Mouse (Mus musculus) limb, embryonic 15.5 days (tissue): ENCODE measurements at regions not wholly inside any gene's neighbourhood (a gene's known extent, or its start where the extent isn't known, plus 50 kb on each side); places are given as distances from the start of the nearest gene placed in this dataset.
A peak's percentile ranks its signal among the peaks of the same experiment; 100 is the strongest.

ENCODE experiments used
- ATAC-seq: fragments of 200-750 bp; cut with Nextera tagmentation; 2 replicates; pipeline ENCODE4 v1.8.0; 2017; ENCODE audit warnings: low read depth, moderate TSS enrichment; ENCODE audit not compliant: insufficient number of reproducible peaks, low FRiP score, low TSS enrichment
- H3K27ac ChIP-seq: fragments of 300-500 bp; sonication (generic); 2 replicates; pipeline ENCODE4 v1.5.1; 2015; ENCODE audit warnings: moderate library complexity, mild to moderate bottlenecking, inconsistent platforms
- H3K27me3 ChIP-seq: fragments of 300-500 bp; sonication (generic); 2 replicates; pipeline ENCODE4 v1.6.1; 2015; ENCODE audit warnings: inconsistent platforms
- H3K36me3 ChIP-seq: fragments of 300-500 bp; sonication (generic); 2 replicates; pipeline ENCODE4 v1.6.1; 2015; ENCODE audit warnings: inconsistent platforms
- H3K4me1 ChIP-seq: fragments of 300-500 bp; sonication (generic); 2 replicates; pipeline ENCODE4 v1.6.1; 2015; ENCODE audit warnings: inconsistent platforms
- H3K4me2 ChIP-seq: fragments of 300-500 bp; sonication (generic); 2 replicates; pipeline ENCODE4 v1.6.1; 2015; ENCODE audit warnings: mild to moderate bottlenecking, inconsistent platforms
- H3K4me3 ChIP-seq: fragments of 300-500 bp; sonication (generic); 2 replicates; pipeline ENCODE4 v1.5.1; 2015; ENCODE audit warnings: mild to moderate bottlenecking, inconsistent platforms
- H3K9ac ChIP-seq: fragments of 300-500 bp; sonication (generic); 2 replicates; pipeline ENCODE4 v1.6.1; 2015; ENCODE audit warnings: inconsistent platforms
- H3K9me3 ChIP-seq: fragments of 300-500 bp; sonication (generic); 2 replicates; pipeline ENCODE4 v1.6.1; 2016; ENCODE audit warnings: inconsistent platforms
- WGBS: fragments of 180-500 bp; shearing (Covaris S2); methylation state at CpG from one replicate; pipeline ENCODE4 v1.1.7; 2015; 5-methylcytosine and 5-hydroxymethylcytosine counted together

GRCm38 (mm10) chr10:44861671-44862359 is 205.2 kb upstream of the Prep start:
- Histone ChIP-seq H3K9me3 (no peaks in the 10 kb centered on the region), H3K27me3 (no peaks in the 10 kb centered on the region), H3K4me3 (no peak overlapping the region), H3K9ac (no peak overlapping the region), H3K27ac (0 out of 2 replicates have a peak overlapping the region, but pooled peaks have one; percentile 39), H3K4me2 (no peak overlapping the region), H3K36me3 (no peaks in the 10 kb centered on the region), H3K4me1 (peaks cover 8% of the 10 kb centered on the region)
- no peak for ATAC-seq
- 40% methylated on average over 10 of the region's 10 CpGs for WGBS

- Histone ChIP-seq H3K4me1 (peaks cover 4% of the 10 kb centered on the region), H3K4me3 (no peak overlapping the region), H3K27me3 (no peaks in the 10 kb centered on the region), H3K27ac (no peak overlapping the region), H3K36me3 (no peaks in the 10 kb centered on the region), H3K4me2 (no peak overlapping the region), H3K9me3 (no peaks in the 10 kb centered on the region), H3K9ac (no peak overlapping the region)
- no peak for ATAC-seq
- 67% methylated on average over 4 of the region's 4 CpGs for WGBS
Observed at GRCm38 (mm10) chr10:44857444-44857843, 209.6 kb upstream of the Prep start.

DNA sequence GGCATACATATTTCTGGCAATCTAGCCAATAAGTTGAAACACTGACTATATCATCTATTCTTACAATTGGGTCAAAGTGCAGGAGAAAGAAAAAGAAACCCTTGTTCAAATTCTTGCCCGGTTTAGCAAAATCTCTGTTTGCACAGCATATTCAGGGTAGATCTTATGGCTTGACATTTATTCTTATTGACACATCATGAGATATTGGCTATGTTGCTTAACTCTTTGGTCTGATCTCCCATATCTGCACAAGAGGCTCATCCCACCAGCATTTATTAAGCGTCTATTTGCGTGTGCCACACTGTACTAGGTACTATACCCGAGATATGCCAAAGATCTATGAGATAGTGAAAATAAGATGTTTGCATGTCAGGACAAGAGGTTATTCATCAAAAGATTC is 212.9 kb upstream of the Prep start:
- no peaks in the 10 kb centered on the region for H3K9me3 ChIP-seq
- no peaks in the 10 kb centered on the region for H3K4me1 ChIP-seq
- WGBS: 90% methylated on average over 4 of the region's 4 CpGs
- no peaks in the 10 kb centered on the region for H3K27me3 ChIP-seq
- H3K36me3 ChIP-seq: no peaks in the 10 kb centered on the region
- no peak overlapping the region for H3K9ac ChIP-seq
- no peak for ATAC-seq
- H3K4me3 ChIP-seq: no peak overlapping the region
- no peak overlapping the region for H3K4me2 ChIP-seq
- no peak overlapping the region for H3K27ac ChIP-seq

DNA sequence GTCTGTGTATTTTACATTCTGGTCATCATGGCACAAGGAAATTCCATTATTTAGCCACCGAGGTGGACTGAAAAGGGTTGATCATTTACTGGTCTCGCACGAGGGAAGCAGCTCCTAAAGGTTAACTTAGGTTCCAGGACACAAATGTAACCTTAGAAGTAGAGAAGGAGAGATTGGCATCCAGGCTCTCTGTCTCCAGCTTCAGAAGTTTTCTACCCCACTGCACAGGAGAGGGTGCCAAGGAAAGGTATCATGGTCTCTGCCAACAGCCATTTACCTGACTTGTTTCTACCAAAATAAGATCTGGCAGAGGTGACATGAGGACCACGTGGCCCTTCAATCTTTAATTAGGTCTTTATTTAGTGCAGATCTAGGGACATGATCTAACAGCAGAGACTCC is 218.0 kb upstream of the Prep start:
- 79% methylated on average over 4 of the region's 4 CpGs for WGBS
- no peak overlapping the region for H3K9ac ChIP-seq
- 0 out of 2 replicates have a peak, but pooled peaks cover 3% of the 10 kb centered on the region for H3K27me3 ChIP-seq
- ATAC-seq: no peak
- H3K4me3 ChIP-seq: no peak overlapping the region
- H3K4me1 ChIP-seq: no peaks in the 10 kb centered on the region
- no peaks in the 10 kb centered on the region for H3K36me3 ChIP-seq
- H3K4me2 ChIP-seq: no peak overlapping the region
- H3K9me3 ChIP-seq: no peaks in the 10 kb centered on the region
- no peak overlapping the region for H3K27ac ChIP-seq

- 82% methylated on average over 3 of the region's 3 CpGs for WGBS
- no peak overlapping the region for H3K9ac ChIP-seq
- H3K4me1 ChIP-seq: no peaks in the 10 kb centered on the region
- no peak for ATAC-seq
- no peak overlapping the region for H3K4me2 ChIP-seq
- no peaks in the 10 kb centered on the region for H3K36me3 ChIP-seq
- no peak overlapping the region for H3K27ac ChIP-seq
- H3K9me3 ChIP-seq: no peaks in the 10 kb centered on the region
- no peak overlapping the region for H3K4me3 ChIP-seq
- peaks cover 3% of the 10 kb centered on the region; the same call in 1 of the 2 replicates for H3K27me3 ChIP-seq
Observed at GRCm38 (mm10) chr10:44846765-44847164, 220.2 kb upstream of the Prep start.

- no peaks in the 10 kb centered on the region for H3K9me3 ChIP-seq
- no peaks in the 10 kb centered on the region for H3K4me1 ChIP-seq
- H3K36me3 ChIP-seq: no peaks in the 10 kb centered on the region
- H3K9ac ChIP-seq: no peak overlapping the region
- 28% methylated on average over 2 of the region's 2 CpGs for WGBS
- H3K27ac ChIP-seq: no peak overlapping the region
- H3K4me3 ChIP-seq: no peak overlapping the region
- H3K27me3 ChIP-seq: peaks cover 3% of the 10 kb centered on the region; the same call in 1 of the 2 replicates
- ATAC-seq: no peak
- H3K4me2 ChIP-seq: no peak overlapping the region
Observed at GRCm38 (mm10) chr10:44846149-44846548, 220.9 kb upstream of the Prep start.

DNA sequence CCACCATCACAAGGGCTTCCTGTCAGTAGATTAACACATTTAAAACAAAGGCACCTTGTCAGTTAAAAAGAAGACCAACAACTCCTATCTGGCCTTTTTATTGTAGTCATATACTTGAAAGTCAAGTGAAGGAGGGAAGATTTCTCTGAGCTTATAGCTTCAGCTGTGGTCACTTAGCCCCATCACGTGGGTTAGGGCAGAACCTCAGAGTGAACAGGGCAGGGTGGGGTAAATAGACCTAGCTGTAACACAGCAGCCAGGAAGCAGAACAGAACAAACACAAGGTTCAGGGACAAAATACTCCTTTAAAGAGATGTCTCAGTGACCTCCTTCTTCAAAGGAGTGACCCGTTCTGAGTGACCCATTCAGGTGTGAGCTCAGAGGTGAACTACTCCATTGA is 226.6 kb upstream of the Prep start:
- ATAC-seq: no peak
- WGBS: 76% methylated on average over 2 of the region's 2 CpGs
- Histone ChIP-seq H3K9me3 (no peaks in the 10 kb centered on the region), H3K9ac (no peak overlapping the region), H3K4me1 (no peaks in the 10 kb centered on the region), H3K27ac (no peak overlapping the region), H3K36me3 (no peaks in the 10 kb centered on the region), H3K27me3 (no peaks in the 10 kb centered on the region; the same call in 1 of the 2 replicates), H3K4me2 (no peak overlapping the region), H3K4me3 (no peak overlapping the region)

DNA sequence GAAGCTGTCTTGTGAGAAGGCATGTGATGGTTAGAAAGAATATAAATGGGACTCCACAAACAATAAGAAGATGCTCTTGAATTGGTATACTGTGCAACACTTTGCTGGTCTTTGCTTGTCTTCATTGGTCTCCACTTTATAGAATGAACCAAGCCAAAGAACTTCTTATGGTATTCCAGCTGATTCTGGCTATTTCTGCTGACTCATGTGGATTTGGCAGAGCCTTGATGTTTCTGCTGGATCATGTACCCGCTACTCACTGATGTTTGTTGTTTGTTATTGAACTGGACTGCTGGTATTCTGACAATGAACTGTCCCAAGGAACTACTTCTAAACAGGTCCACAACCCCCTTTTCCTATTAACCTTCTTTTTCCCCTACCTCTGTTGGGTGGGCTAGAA is 234.5 kb upstream of the Prep start:
- H3K36me3 ChIP-seq: no peaks in the 10 kb centered on the region
- H3K4me3 ChIP-seq: no peak overlapping the region
- H3K9me3 ChIP-seq: no peaks in the 10 kb centered on the region
- H3K4me2 ChIP-seq: no peak overlapping the region
- H3K4me1 ChIP-seq: no peaks in the 10 kb centered on the region
- H3K9ac ChIP-seq: no peak overlapping the region
- WGBS: 89% methylated on average over 1 of the region's 1 CpGs
- no peak overlapping the region for H3K27ac ChIP-seq
- peaks cover 4% of the 10 kb centered on the region; the same call in 1 of the 2 replicates for H3K27me3 ChIP-seq
- no peak for ATAC-seq

DNA sequence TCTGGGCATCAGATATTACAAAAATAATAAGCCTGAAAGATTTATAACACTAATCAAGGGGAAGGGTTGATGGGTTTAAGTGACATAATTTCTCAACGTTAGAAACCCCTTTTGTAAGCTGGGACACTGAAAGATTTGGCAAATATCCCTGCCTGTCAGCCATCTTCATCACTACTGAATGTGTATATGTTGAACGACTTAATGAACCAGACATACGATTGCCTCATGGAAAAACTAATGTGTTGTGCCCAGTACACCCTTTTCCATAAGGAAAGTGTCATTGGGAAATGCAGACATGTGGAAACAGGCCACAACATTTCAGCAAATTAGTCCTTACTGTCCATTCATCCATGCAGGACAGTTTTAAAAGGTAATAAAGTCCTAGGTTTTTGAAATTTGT is 240.7 kb upstream of the Prep start:
- Histone ChIP-seq H3K4me1 (no peaks in the 10 kb centered on the region), H3K4me2 (no peak overlapping the region), H3K9ac (no peak overlapping the region), H3K9me3 (no peaks in the 10 kb centered on the region), H3K27ac (no peak overlapping the region), H3K4me3 (no peak overlapping the region), H3K36me3 (no peaks in the 10 kb centered on the region), H3K27me3 (no peaks in the 10 kb centered on the region; the same call in 1 of the 2 replicates)
- WGBS: 52% methylated on average over 3 of the region's 3 CpGs
- no peak for ATAC-seq

GRCm38 (mm10) chr10:44821666-44822065 is 245.3 kb upstream of the Prep start:
- no peak overlapping the region for H3K27ac ChIP-seq
- no peak overlapping the region for H3K4me3 ChIP-seq
- H3K4me1 ChIP-seq: no peaks in the 10 kb centered on the region
- H3K9me3 ChIP-seq: no peaks in the 10 kb centered on the region
- no peaks in the 10 kb centered on the region; the same call in 1 of the 2 replicates for H3K27me3 ChIP-seq
- no peak for ATAC-seq
- no peaks in the 10 kb centered on the region for H3K36me3 ChIP-seq
- 91% methylated on average over 3 of the region's 3 CpGs for WGBS
- H3K4me2 ChIP-seq: no peak overlapping the region
- no peak overlapping the region for H3K9ac ChIP-seq

- no peak overlapping the region for H3K4me3 ChIP-seq
- H3K9ac ChIP-seq: no peak overlapping the region
- no peaks in the 10 kb centered on the region for H3K36me3 ChIP-seq
- H3K9me3 ChIP-seq: no peaks in the 10 kb centered on the region
- no peak for ATAC-seq
- no peaks in the 10 kb centered on the region for H3K4me1 ChIP-seq
- no peak overlapping the region for H3K4me2 ChIP-seq
- no peak overlapping the region for H3K27ac ChIP-seq
- 54% methylated on average over 2 of the region's 2 CpGs for WGBS
- H3K27me3 ChIP-seq: no peaks in the 10 kb centered on the region; the same call in 1 of the 2 replicates
Observed at GRCm38 (mm10) chr10:44820379-44820778, 246.6 kb upstream of the Prep start.

- Histone ChIP-seq H3K4me2 (no peak overlapping the region), H3K4me3 (no peak overlapping the region), H3K27me3 (no peaks in the 10 kb centered on the region; the same call in 1 of the 2 replicates), H3K36me3 (no peaks in the 10 kb centered on the region), H3K4me1 (no peaks in the 10 kb centered on the region), H3K9ac (no peak overlapping the region), H3K27ac (no peak overlapping the region), H3K9me3 (no peaks in the 10 kb centered on the region)
- no peak for ATAC-seq
- 93% methylated on average over 2 of the region's 2 CpGs for WGBS
Observed at GRCm38 (mm10) chr10:44819361-44819760, 247.6 kb upstream of the Prep start.

- H3K36me3 ChIP-seq: no peaks in the 10 kb centered on the region
- H3K4me1 ChIP-seq: no peaks in the 10 kb centered on the region
- H3K4me3 ChIP-seq: no peak overlapping the region
- H3K4me2 ChIP-seq: no peak overlapping the region
- H3K27me3 ChIP-seq: no peaks in the 10 kb centered on the region; the same call in 1 of the 2 replicates
- H3K27ac ChIP-seq: no peak overlapping the region
- ATAC-seq: no peak
- no peaks in the 10 kb centered on the region for H3K9me3 ChIP-seq
- no peak overlapping the region for H3K9ac ChIP-seq
- 64% methylated on average over 1 of the region's 1 CpGs for WGBS
Observed at GRCm38 (mm10) chr10:44818615-44819014, 248.4 kb upstream of the Prep start.
